Mouse (Mus musculus) cerebellum, adult 9-10 months (tissue): ENCODE results near the gene Tom1l1.

ENCODE experiments used
- DNase-seq: peaks from one replicate; pipeline ENCODE4 v3.0.0; 2022

Tom1l1 gene

GRCm38 (mm10) chr11:90666916-90667315 is 21.2 kb downstream of the Tom1l1 start:
- no peak for DNase-seq

- DNase-seq: no peak
Measured at GRCm38 (mm10) chr11:90666144-90666757, 21.9 kb downstream of the Tom1l1 start.

GRCm38 (mm10) chr11:90665161-90665560 is 23.0 kb downstream of the Tom1l1 start:
- no peak for DNase-seq

- DNase-seq: no peak
Measured at GRCm38 (mm10) chr11:90664345-90664986, 23.7 kb downstream of the Tom1l1 start.

- no peak for DNase-seq
Measured at GRCm38 (mm10) chr11:90663618-90664297, 24.4 kb downstream of the Tom1l1 start.

- no peak for DNase-seq
Measured at GRCm38 (mm10) chr11:90663052-90663451, 25.1 kb downstream of the Tom1l1 start.

GRCm38 (mm10) chr11:90660662-90661061 is 27.5 kb downstream of the Tom1l1 start:
- no peak for DNase-seq

GRCm38 (mm10) chr11:90657527-90657926 is 30.6 kb downstream of the Tom1l1 start:
- DNase-seq: no peak

- DNase-seq: no peak
Measured at GRCm38 (mm10) chr11:90652603-90653002, 35.6 kb downstream of the Tom1l1 start.

GRCm38 (mm10) chr11:90650231-90650885 is 37.8 kb downstream of the Tom1l1 start:
- no peak for DNase-seq

- no peak for DNase-seq
Measured at GRCm38 (mm10) chr11:90649777-90650176, 38.4 kb downstream of the Tom1l1 start.

GRCm38 (mm10) chr11:90638312-90638830 is 49.8 kb downstream of the Tom1l1 start:
- DNase-seq: peak; percentile 53

- peak; percentile 94 for DNase-seq
Measured at GRCm38 (mm10) chr11:90637440-90638311, 50.5 kb downstream of the Tom1l1 start, which contains the start of the genes Stxbp4 and Cox11. Gene Stxbp4 (minus strand): TSS chr11:90638084. Gene Cox11 (plus strand): TSS chr11:90638173.

GRCm38 (mm10) chr11:90634661-90635060 is 53.5 kb downstream of the Tom1l1 start:
- no peak for DNase-seq

- DNase-seq: no peak
Measured at GRCm38 (mm10) chr11:90632480-90632879, 55.7 kb downstream of the Tom1l1 start.

- DNase-seq: no peak
Measured at GRCm38 (mm10) chr11:90627751-90628150, 60.4 kb downstream of the Tom1l1 start.

GRCm38 (mm10) chr11:90625174-90625573 is 63.0 kb downstream of the Tom1l1 start:
- no peak for DNase-seq

- DNase-seq: peak; percentile 31
Measured at GRCm38 (mm10) chr11:90623477-90623876, 64.7 kb downstream of the Tom1l1 start.

GRCm38 (mm10) chr11:90622500-90622899 is 65.7 kb downstream of the Tom1l1 start:
- no peak for DNase-seq

GRCm38 (mm10) chr11:90622044-90622443 is 66.1 kb downstream of the Tom1l1 start:
- no peak for DNase-seq

- peak; percentile 49 for DNase-seq
Measured at GRCm38 (mm10) chr11:90616431-90616830, 71.7 kb downstream of the Tom1l1 start.

- no peak for DNase-seq
Measured at GRCm38 (mm10) chr11:90614743-90615142, 73.4 kb downstream of the Tom1l1 start.
